Mouse (Mus musculus) midbrain, postnatal 0 days (tissue): Measurements from ENCODE around the gene Pbp2. TPM values are rescaled to one million over a fixed set of nuclear protein-coding genes. Genes with fewer than 3 reads are reported as not detected.

Experiments
- ATAC-seq: fragments of 200-750 bp; cut with Nextera tagmentation; 2 replicates; pipeline ENCODE4 v1.8.0; 2017; ENCODE audit warnings: moderate number of reproducible peaks, mild to moderate bottlenecking, moderate TSS enrichment, moderate library complexity; ENCODE audit not compliant: low FRiP score
- DNase-seq: peaks from one replicate; pipeline ENCODE4 v3.0.0-alpha.2; 2015; ENCODE audit warnings: low spot score
- H3K27ac ChIP-seq: fragments of 300-500 bp; sonication (generic); 2 replicates; pipeline ENCODE4 v1.5.1; 2014; ENCODE audit warnings: low read depth, mild to moderate bottlenecking, low read length, mixed read lengths
- H3K27me3 ChIP-seq: fragments of 300-500 bp; sonication (generic); 2 replicates; pipeline ENCODE4 v1.6.1; 2014; ENCODE audit warnings: low read length, control low read depth, mixed read lengths; ENCODE audit not compliant: insufficient read depth
- H3K36me3 ChIP-seq: fragments of 300-500 bp; sonication (generic); 2 replicates; pipeline ENCODE4 v1.6.1; 2014; ENCODE audit warnings: low read length, control low read depth, mixed read lengths; ENCODE audit not compliant: insufficient read depth
- H3K4me1 ChIP-seq: fragments of 300-500 bp; sonication (generic); 2 replicates; pipeline ENCODE4 v1.6.1; 2014; ENCODE audit warnings: mild to moderate bottlenecking, control low read depth, antibody characterized with exemption, low read length, mixed read lengths; ENCODE audit not compliant: insufficient read depth
- H3K4me2 ChIP-seq: fragments of 300-500 bp; sonication (generic); 2 replicates; pipeline ENCODE4 v1.6.1; 2014; ENCODE audit warnings: low read depth, mild to moderate bottlenecking, low read length, mixed read lengths; ENCODE audit not compliant: poor library complexity, severe bottlenecking
- H3K4me3 ChIP-seq: fragments of 300-500 bp; sonication (generic); 2 replicates; pipeline ENCODE4 v1.5.1; 2014; ENCODE audit warnings: low read depth, mild to moderate bottlenecking, low read length, moderate library complexity
- H3K9ac ChIP-seq: fragments of 300-500 bp; sonication (generic); replicated peaks from 2 replicates; pipeline ENCODE4 v1.6.1; 2014; ENCODE audit warnings: mild to moderate bottlenecking, low read length, moderate library complexity, mixed read lengths; ENCODE audit not compliant: poor library complexity, severe bottlenecking
- H3K9me3 ChIP-seq: fragments of 300-500 bp; sonication (generic); 2 replicates; pipeline ENCODE4 v1.6.1; 2016; ENCODE audit warnings: low read length, control low read depth
- CTCF ChIP-seq: IDR thresholded peaks from 2 replicates; pipeline ENCODE4 v1.5.1; 2016; ENCODE audit warnings: antibody characterized with exemption, mild to moderate bottlenecking
- WGBS: fragments of 180-500 bp; shearing (Covaris S2); extraction: QIAGEN DNeasy Blood & Tissue Kit; methylation state at CpG from one replicate; pipeline ENCODE4 v1.1.7; 2014; 5-methylcytosine and 5-hydroxymethylcytosine counted together
- polyA plus RNA-seq: library from polyadenylated mRNA; unstranded; fragments of >200 nt; fragmentation: Nextera tagmentation; extraction: Ambion mirVana; gene quantifications from 2 replicates; pipeline ENCODE4 v1.2.1, GENCODE M21; 2015
- total RNA-seq: library from RNA; depleted of rRNA; stranded (reverse); fragments of >200 nt; gene quantifications from 2 replicates; pipeline ENCODE4 v1.2.3, GENCODE M21; 2014

Gene Pbp2
- total and polyA plus RNA-seq, 2 experiments from 2014 or later = not detected

GRCm38 (mm10) chr6:135278302-135278701, 31.9 kb downstream of the Pbp2 start:
- ATAC-seq = no peak
- Histone ChIP-seq H3K27ac (no peak overlapping the region), H3K27me3 (no peaks in the 10 kb centered on the region), H3K4me1 (no peaks in the 10 kb centered on the region), H3K9ac (no peak overlapping the region), H3K9me3 (no peaks in the 10 kb centered on the region), H3K4me2 (no peak overlapping the region), H3K36me3 (no peaks in the 10 kb centered on the region), H3K4me3 (no peak overlapping the region)
- TF ChIP-seq CTCF = no peak
- no peak for DNase-seq
- WGBS = 91% methylated on average over 6 of the region's 6 CpGs

- Histone ChIP-seq H3K4me1 (no peaks in the 10 kb centered on the region), H3K9ac (no peak overlapping the region), H3K4me2 (no peak overlapping the region), H3K27ac (no peak overlapping the region), H3K27me3 (no peaks in the 10 kb centered on the region), H3K9me3 (no peaks in the 10 kb centered on the region), H3K4me3 (no peak overlapping the region), H3K36me3 (no peaks in the 10 kb centered on the region)
- DNase-seq (no peak), ATAC-seq (no peak)
- TF ChIP-seq CTCF = no peak
- 75% methylated on average over 6 of the region's 6 CpGs for WGBS
These were observed 33.5 kb downstream of the Pbp2 start for GRCm38 (mm10) chr6:135276474-135277295.

- H3K4me1 ChIP-seq = no peaks in the 10 kb centered on the region
- 78% methylated on average over 4 of the region's 4 CpGs for WGBS
- H3K27ac ChIP-seq = no peak overlapping the region
- no peak for TF ChIP-seq CTCF
- no peak overlapping the region for H3K4me2 ChIP-seq
- H3K36me3 ChIP-seq = no peaks in the 10 kb centered on the region
- peak; percentile 41 for DNase-seq
- H3K27me3 ChIP-seq = no peaks in the 10 kb centered on the region
- H3K9ac ChIP-seq = no peak overlapping the region
- H3K4me3 ChIP-seq = no peak overlapping the region
- H3K9me3 ChIP-seq = no peaks in the 10 kb centered on the region
- no peak for ATAC-seq
These were observed 35.0 kb downstream of the Pbp2 start for GRCm38 (mm10) chr6:135275231-135275630.

- WGBS = 95% methylated on average over 6 of the region's 6 CpGs
- ATAC-seq = no peak
These were observed 37.1 kb downstream of the Pbp2 start for GRCm38 (mm10) chr6:135273066-135273465.

GRCm38 (mm10) chr6:135271761-135272160, 38.4 kb downstream of the Pbp2 start:
- Histone ChIP-seq H3K4me3 (no peak overlapping the region), H3K27ac (no peak overlapping the region), H3K4me2 (no peak overlapping the region), H3K27me3 (no peaks in the 10 kb centered on the region), H3K9me3 (no peaks in the 10 kb centered on the region), H3K4me1 (no peaks in the 10 kb centered on the region), H3K36me3 (no peaks in the 10 kb centered on the region), H3K9ac (no peak overlapping the region)
- 79% methylated on average over 2 of the region's 2 CpGs for WGBS
- TF ChIP-seq CTCF = no peak
- ATAC-seq (no peak), DNase-seq (no peak)

More at GRCm38 (mm10) chr6:135273066-135273465, 37.1 kb downstream of the Pbp2 start:
- no peaks in the 10 kb centered on the region for H3K36me3 ChIP-seq
- TF ChIP-seq CTCF = no peak
- no peak for DNase-seq
- no peaks in the 10 kb centered on the region for H3K9me3 ChIP-seq
- H3K4me3 ChIP-seq = no peak overlapping the region
- H3K4me2 ChIP-seq = no peak overlapping the region
- H3K27me3 ChIP-seq = no peaks in the 10 kb centered on the region
- no peak overlapping the region for H3K9ac ChIP-seq
- no peak overlapping the region for H3K27ac ChIP-seq
- no peaks in the 10 kb centered on the region for H3K4me1 ChIP-seq

- ATAC-seq (no peak), DNase-seq (no peak)
- 36% methylated on average over 6 of the region's 6 CpGs for WGBS
- H3K36me3 ChIP-seq = no peaks in the 10 kb centered on the region
- H3K9me3 ChIP-seq = no peaks in the 10 kb centered on the region
- H3K4me3 ChIP-seq = no peak overlapping the region
- no peak for TF ChIP-seq CTCF
- no peaks in the 10 kb centered on the region for H3K27me3 ChIP-seq
- no peak overlapping the region for H3K27ac ChIP-seq
- no peak overlapping the region for H3K9ac ChIP-seq
- no peak overlapping the region for H3K4me2 ChIP-seq
- H3K4me1 ChIP-seq = no peaks in the 10 kb centered on the region
These were observed 40.6 kb downstream of the Pbp2 start for GRCm38 (mm10) chr6:135269626-135270025.
